Mouse (Mus musculus) stomach, postnatal 0 days (tissue): Measurements from ENCODE around the gene Gas6.

Experiments used
- CTCF ChIP-seq: IDR thresholded peaks from 2 replicates; pipeline ENCODE4 v1.5.1; 2016; ENCODE audit warnings: antibody characterized with exemption, low read depth, mild to moderate bottlenecking, moderate library complexity
- EP300 ChIP-seq: optimal IDR thresholded peaks from 2 replicates; pipeline ENCODE3; 2016; ENCODE audit warnings: antibody characterized with exemption

- TF ChIP-seq CTCF (no peak), EP300 (no peak)
Measured at GRCm38 (mm10) chr8:13489351-13489750, 4.9 kb downstream of the Gas6 start.
